Mouse (Mus musculus) hindbrain, embryonic 10.5 days (tissue): ENCODE data around the gene Got2. TPM values are rescaled to one million over a fixed set of nuclear protein-coding genes. Genes with fewer than 3 reads are reported as not detected.
"Not testable (repeated sequence)": the region's sequence is repeated elsewhere in the genome, so short reads cannot be mapped to it uniquely, and the experiment has no call there.

ENCODE experiments used
- DNase-seq: peaks from one replicate; pipeline ENCODE4 v3.0.0-alpha.2; 2017; ENCODE audit warnings: low spot score
- H3K27ac ChIP-seq: fragments of 300-500 bp; sonication (generic); 2 replicates; pipeline ENCODE4 v1.5.1; 2016; ENCODE audit warnings: mild to moderate bottlenecking, moderate library complexity
- H3K27me3 ChIP-seq: fragments of 300-500 bp; sonication (generic); 2 replicates; pipeline ENCODE4 v1.6.1; 2016; ENCODE audit warnings: mild to moderate bottlenecking; ENCODE audit not compliant: poor library complexity, insufficient read depth, severe bottlenecking
- H3K36me3 ChIP-seq: fragments of 300-500 bp; sonication (generic); 2 replicates; pipeline ENCODE4 v1.6.1; 2016; ENCODE audit warnings: mild to moderate bottlenecking, moderate library complexity
- H3K4me1 ChIP-seq: fragments of 300-500 bp; sonication (generic); replicated peaks from 2 replicates; pipeline ENCODE4 v1.6.1; 2016; ENCODE audit warnings: mild to moderate bottlenecking
- H3K4me3 ChIP-seq: fragments of 300-500 bp; sonication (generic); 2 replicates; pipeline ENCODE4 v1.5.1; 2016; ENCODE audit warnings: mild to moderate bottlenecking, moderate library complexity
- H3K9me3 ChIP-seq: fragments of 300-500 bp; sonication (generic); 2 replicates; pipeline ENCODE4 v1.6.1; 2016; ENCODE audit warnings: mild to moderate bottlenecking, moderate library complexity
- WGBS: fragments of 180-500 bp; shearing (Covaris S2); methylation state at CpG from one replicate; pipeline ENCODE4 v1.1.7; 2016; 5-methylcytosine and 5-hydroxymethylcytosine counted together
- polyA plus RNA-seq: library from polyadenylated mRNA; unstranded; fragments of >200 nt; fragmentation: Nextera tagmentation; extraction: Ambion mirVana; gene quantifications from 2 replicates; pipeline ENCODE4 v1.2.1, GENCODE M21; 2016

Got2 gene
- polyA plus RNA-seq, 1 experiment from 2014 or later: 228 TPM

DNA sequence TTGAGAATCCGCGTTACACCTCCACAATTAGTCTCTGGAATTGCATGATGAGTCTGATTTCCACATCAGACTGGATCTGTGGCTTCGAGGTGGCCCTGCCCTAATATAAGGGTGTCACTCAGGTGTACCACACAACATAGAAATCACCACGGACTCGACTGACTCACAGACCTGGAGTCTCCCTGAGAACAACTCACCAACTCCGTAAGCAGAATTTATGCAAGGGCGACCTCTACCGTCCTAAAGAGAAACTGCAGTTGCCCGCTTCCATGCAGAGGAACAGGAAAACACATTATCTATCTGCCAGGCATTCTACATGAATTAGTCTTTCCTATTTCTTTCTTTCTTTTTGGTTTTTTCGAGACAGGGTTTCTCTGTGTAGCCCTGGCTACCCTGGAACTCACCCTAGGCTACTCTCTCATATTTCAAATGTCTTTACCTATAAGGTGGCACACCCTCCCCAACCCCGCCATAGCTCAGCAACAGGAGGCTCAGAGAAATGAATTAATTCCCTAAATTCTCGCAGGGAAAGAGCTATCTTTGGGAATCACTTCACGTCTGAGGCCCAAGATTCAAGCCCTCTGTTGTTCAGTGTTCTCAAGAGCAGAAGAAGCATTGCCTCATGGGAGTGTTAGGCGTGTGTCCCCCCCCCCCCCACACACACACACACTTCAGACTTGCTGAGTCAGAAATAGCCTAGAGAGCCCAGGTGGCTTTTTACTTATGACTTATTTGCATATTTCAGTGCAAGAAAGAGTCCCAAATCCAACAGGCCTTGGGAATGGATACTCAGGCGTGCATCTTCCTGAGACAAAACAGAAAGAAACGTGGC lies 55.5 kb downstream of the Got2 start:
- Histone ChIP-seq H3K4me1 (peaks cover 19% of the 10 kb centered on the region), H3K4me3 (peak overlapping the region; percentile 56), H3K9me3 (no peaks in the 10 kb centered on the region), H3K27ac (peak overlapping the region; percentile 86), H3K36me3 (peaks cover 15% of the 10 kb centered on the region), H3K27me3 (no peaks in the 10 kb centered on the region)
- DNase-seq: peak; percentile 89
- 15% methylated on average over 16 of the region's 16 CpGs for WGBS

DNA sequence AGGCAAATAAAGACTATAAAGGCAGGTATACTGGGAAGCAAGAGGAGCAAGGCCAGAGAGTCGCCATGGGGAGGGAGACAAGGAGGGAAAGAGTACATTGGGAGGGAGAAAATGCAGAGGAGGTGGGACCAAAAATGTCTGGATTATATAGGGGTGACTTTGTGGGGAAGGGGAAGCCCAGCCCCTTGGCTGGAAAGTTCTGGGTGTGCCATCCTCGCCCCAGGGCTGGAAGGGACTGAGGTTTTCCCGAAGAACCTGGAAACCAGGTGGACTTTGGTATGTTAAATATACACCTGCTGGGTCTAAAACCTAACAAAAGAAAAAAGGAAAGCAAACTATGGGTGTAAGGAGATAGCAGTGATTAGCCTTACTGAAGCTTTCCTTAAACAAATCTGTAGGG lies 58.2 kb downstream of the Got2 start:
- Histone ChIP-seq H3K36me3 (no peaks in the 10 kb centered on the region), H3K27me3 (no peaks in the 10 kb centered on the region), H3K4me3 (no peak overlapping the region), H3K27ac (no peak overlapping the region), H3K4me1 (peaks cover 19% of the 10 kb centered on the region), H3K9me3 (no peaks in the 10 kb centered on the region)
- DNase-seq: no peak
- WGBS: 64% methylated on average over 3 of the region's 3 CpGs

- H3K4me3 ChIP-seq, DNase-seq, H3K27me3 ChIP-seq, H3K4me1 ChIP-seq, H3K9me3 ChIP-seq, H3K36me3 ChIP-seq, H3K27ac ChIP-seq: not testable (repeated sequence)
- WGBS: 51% methylated on average over 25 of the region's 25 CpGs
Measured at GRCm38 (mm10) chr8:95825162-95825561, 63.2 kb downstream of the Got2 start, which contains the start of gene Sap18b. Gene Sap18b, plus strand, starts transcription at chr8:95825346.

GRCm38 (mm10) chr8:95822699-95823098 lies 65.6 kb downstream of the Got2 start:
- 89% methylated on average over 3 of the region's 3 CpGs for WGBS
- H3K4me3 ChIP-seq: no peak overlapping the region
- no peaks in the 10 kb centered on the region for H3K9me3 ChIP-seq

GRCm38 (mm10) chr8:95822096-95822495 lies 66.3 kb downstream of the Got2 start:
- no peak overlapping the region for H3K27ac ChIP-seq
- no peaks in the 10 kb centered on the region for H3K36me3 ChIP-seq
- H3K4me1 ChIP-seq: 0 out of 2 replicates have a peak, but pooled peaks cover 2% of the 10 kb centered on the region
- no peaks in the 10 kb centered on the region for H3K27me3 ChIP-seq
- no peak for DNase-seq
- 86% methylated on average over 5 of the region's 5 CpGs for WGBS
- no peak overlapping the region for H3K4me3 ChIP-seq
- H3K9me3 ChIP-seq: no peaks in the 10 kb centered on the region

More at GRCm38 (mm10) chr8:95822699-95823098, 65.6 kb downstream of the Got2 start:
- DNase-seq: no peak
- Histone ChIP-seq H3K27me3 (no peaks in the 10 kb centered on the region), H3K36me3 (no peaks in the 10 kb centered on the region), H3K4me1 (0 out of 2 replicates have a peak, but pooled peaks cover 2% of the 10 kb centered on the region), H3K27ac (no peak overlapping the region)

- no peak for DNase-seq
- no peaks in the 10 kb centered on the region for H3K9me3 ChIP-seq
- no peak overlapping the region for H3K4me3 ChIP-seq
- H3K36me3 ChIP-seq: no peaks in the 10 kb centered on the region
- WGBS: 89% methylated on average over 6 of the region's 6 CpGs
- H3K4me1 ChIP-seq: peaks cover 5% of the 10 kb centered on the region; the same call in 1 of the 2 replicates
- no peaks in the 10 kb centered on the region for H3K27me3 ChIP-seq
- H3K27ac ChIP-seq: no peak overlapping the region
Measured at GRCm38 (mm10) chr8:95821266-95821665, 67.1 kb downstream of the Got2 start.

GRCm38 (mm10) chr8:95818211-95818610 lies 70.1 kb downstream of the Got2 start:
- 36% methylated on average over 1 of the region's 1 CpGs for WGBS
- no peak for DNase-seq
- H3K9me3 ChIP-seq: no peaks in the 10 kb centered on the region
- H3K36me3 ChIP-seq: no peaks in the 10 kb centered on the region
- H3K4me1 ChIP-seq: peaks cover 7% of the 10 kb centered on the region; the same call in 1 of the 2 replicates
- no peaks in the 10 kb centered on the region for H3K27me3 ChIP-seq
- H3K27ac ChIP-seq: no peak overlapping the region
- no peak overlapping the region for H3K4me3 ChIP-seq

DNA sequence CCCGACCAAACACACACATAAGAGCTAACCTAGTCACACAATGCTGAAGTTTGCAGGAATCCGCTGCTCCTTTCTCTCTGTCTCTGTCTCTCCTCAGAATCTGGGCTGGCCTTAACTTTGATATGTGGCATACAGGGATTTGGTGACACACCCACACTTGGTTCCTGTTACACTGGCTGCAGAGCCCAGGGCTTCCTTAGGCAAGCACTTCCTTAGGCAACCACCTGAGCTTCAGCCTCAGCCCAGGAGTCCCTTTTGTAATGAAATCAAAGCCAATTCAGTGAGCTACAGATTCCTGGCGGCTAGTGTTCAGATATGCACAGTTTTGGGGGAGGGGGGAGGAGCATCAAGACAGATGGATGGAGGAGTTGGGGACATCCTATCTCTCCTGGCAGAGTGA lies 70.8 kb downstream of the Got2 start:
- Histone ChIP-seq H3K4me1 (peaks cover 7% of the 10 kb centered on the region; the same call in 1 of the 2 replicates), H3K27ac (no peak overlapping the region), H3K9me3 (no peaks in the 10 kb centered on the region), H3K27me3 (no peaks in the 10 kb centered on the region), H3K36me3 (no peaks in the 10 kb centered on the region), H3K4me3 (no peak overlapping the region)
- no peak for DNase-seq
- WGBS: 59% methylated on average over 3 of the region's 3 CpGs

DNA sequence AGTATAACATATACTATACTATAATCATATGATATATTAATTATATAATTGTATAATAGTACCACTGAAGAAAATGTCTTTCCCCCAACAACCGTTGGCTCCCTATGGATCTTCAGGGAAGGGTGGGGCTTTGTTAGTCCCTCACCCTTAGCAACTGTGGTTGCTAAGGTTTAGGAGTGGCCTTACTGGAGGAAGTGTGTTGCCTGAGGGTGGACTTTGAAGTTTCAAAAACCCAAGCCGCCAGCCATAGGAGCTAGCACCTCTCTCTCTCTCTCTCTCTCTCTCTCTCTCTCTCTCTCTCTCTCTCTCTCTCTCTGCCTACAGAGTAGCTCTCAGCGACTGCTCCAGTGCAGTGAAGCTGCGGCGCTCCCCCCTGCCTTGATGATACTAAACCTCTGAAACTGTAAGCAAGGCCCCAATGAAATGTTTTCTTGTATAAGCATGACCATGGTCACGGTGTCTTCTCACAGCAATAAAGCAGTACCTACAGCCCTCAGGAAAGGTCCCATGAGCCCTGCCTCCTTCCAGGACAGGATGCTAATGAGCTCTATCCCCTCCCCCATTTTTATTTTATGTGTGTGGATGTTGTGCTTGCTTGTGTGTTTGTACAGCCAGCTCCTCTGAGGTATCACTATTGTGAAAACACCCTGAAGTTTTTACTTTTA lies 72.2 kb downstream of the Got2 start:
- 51% methylated on average over 6 of the region's 6 CpGs for WGBS
- no peak for DNase-seq
- H3K9me3 ChIP-seq: no peaks in the 10 kb centered on the region

More for the DNA sequence above, 72.2 kb downstream of the Got2 start:
- no peak overlapping the region for H3K4me3 ChIP-seq
- no peaks in the 10 kb centered on the region for H3K27me3 ChIP-seq
- H3K4me1 ChIP-seq: peaks cover 7% of the 10 kb centered on the region; the same call in 1 of the 2 replicates
- H3K27ac ChIP-seq: no peak overlapping the region
- H3K36me3 ChIP-seq: no peaks in the 10 kb centered on the region

Other genes starting within 250 kb of the Got2 start
- 27.5 and 51.8 TPM in 2 replicates for gene Ndrg4, start 211.6 kb downstream of the Got2 start, polyA plus RNA-seq
- 20.3 and 23.4 TPM in 2 replicates for gene Setd6, start 172.7 kb downstream of the Got2 start, polyA plus RNA-seq
- gene Cnot1, start 81.1 kb downstream of the Got2 start, polyA plus RNA-seq: 77.3 and 97.3 TPM in 2 replicates
- 387 and 390 TPM in 2 replicates for gene Sap18b, start 63.2 kb downstream of the Got2 start, polyA plus RNA-seq
- 17.3 and 17.4 TPM in 2 replicates for gene Slc38a7, start 35.0 kb downstream of the Got2 start, polyA plus RNA-seq